Mouse (Mus musculus): ENCODE results near the gene Mageb3. TPM values are rescaled to one million over a fixed set of nuclear protein-coding genes. Genes with fewer than 3 reads are reported as not detected.

The Mageb3 gene
- polyA plus RNA-seq, 1 experiment from 2014 or later = 0.17 TPM

DNA sequence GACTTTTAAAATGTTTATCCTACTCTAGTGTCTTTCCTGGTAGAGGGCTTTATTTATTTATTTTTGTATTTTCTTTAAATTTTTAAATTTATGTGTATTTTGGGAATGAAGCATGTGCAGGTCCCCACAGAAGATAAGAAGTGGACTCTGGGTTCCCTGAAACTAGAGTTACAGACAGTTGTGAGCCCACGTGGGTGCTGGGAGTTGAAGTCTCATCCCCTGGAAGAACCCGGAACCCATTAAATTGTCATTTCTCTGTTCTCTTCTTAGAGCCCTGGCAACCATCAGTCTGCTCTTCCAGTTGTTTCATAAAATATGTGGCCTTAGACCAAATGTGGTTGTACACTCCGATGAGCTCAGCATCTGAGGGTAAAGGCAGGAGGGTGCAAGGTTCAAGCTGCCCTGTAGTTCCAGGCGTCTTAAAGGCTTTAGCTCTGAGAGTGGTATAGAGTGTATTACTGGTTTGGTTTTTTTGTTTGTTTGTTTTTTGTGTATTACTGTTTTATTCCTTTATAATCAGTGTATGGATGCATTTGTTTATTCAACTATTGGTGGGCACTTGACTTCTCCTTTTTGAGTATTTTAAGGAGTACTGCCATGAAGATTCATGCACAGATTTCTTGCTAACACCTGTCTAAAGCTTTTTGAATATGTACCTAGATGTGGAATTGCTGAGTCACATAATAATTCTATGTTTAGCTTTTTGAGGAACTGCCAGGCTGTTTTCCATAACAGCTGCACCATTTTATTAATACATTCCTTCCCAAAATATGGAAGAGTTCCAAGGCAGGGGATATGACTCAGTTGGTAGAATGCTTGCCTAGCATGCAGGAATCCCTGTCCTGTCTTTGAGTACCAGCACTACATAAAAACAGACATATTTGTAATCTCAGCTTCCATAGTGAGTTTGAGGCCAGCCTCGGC, 39.6 kb downstream of the Mageb3 start:
- no peak for TF ChIP-seq CTCF (IDR thresholded peaks at IDR 0.05; ENCODE audit: low read depth)
- Histone ChIP-seq H3K27ac (no peak overlapping the region), H3K4me3 (replicated peaks; ENCODE audit: low read depth, low read length) (no peak overlapping the region), H3K36me3 (ENCODE audit: insufficient read depth, low read length) (peaks cover 13% of the 10 kb centered on the region; the same call in 1 of the 2 replicates), H3K4me2 (ENCODE audit: low read length) (no peak overlapping the region), H3K4me1 (replicated peaks; ENCODE audit: insufficient read depth, low read length) (no peaks in the 10 kb centered on the region), H3K9me3 (replicated peaks; ENCODE audit: low read length) (no peaks in the 10 kb centered on the region), H3K27me3 (ENCODE audit: insufficient read depth, low read length) (no peaks in the 10 kb centered on the region), H3K9ac (ENCODE audit: low read depth, low read length) (no peak overlapping the region)
- no peak for DNase-seq (ENCODE audit: low spot score)
- no peak for ATAC-seq (replicated peaks; ENCODE audit: low FRiP score, low read depth)
- 82% methylated on average over 5 of the region's 5 CpGs for WGBS

DNA sequence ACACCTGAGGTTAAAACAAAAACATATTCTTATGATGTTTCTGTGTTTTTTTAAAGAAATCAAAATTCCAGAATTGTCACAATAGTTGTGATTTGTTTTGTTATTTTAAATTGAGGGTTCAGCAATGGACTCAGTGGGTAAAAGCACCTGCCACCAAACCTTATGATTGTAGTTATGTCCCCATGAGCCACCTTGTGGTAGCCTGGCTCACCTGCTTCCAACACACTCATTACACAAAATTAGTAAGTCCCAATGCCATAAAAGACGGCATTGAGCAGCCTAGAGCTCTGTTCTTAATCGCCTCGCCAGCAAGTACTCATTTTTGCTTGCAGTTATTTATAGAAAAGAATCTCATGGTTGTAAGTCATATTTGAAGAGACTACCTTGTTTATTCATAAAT, 45.9 kb downstream of the Mageb3 start:
- Histone ChIP-seq H3K4me2 (ENCODE audit: low read length) (no peak overlapping the region), H3K27me3 (ENCODE audit: insufficient read depth, low read length) (no peaks in the 10 kb centered on the region), H3K27ac (no peak overlapping the region), H3K36me3 (ENCODE audit: insufficient read depth, low read length) (peaks cover 14% of the 10 kb centered on the region; the same call in 1 of the 2 replicates), H3K4me3 (replicated peaks; ENCODE audit: low read depth, low read length) (no peak overlapping the region), H3K4me1 (replicated peaks; ENCODE audit: insufficient read depth, low read length) (no peaks in the 10 kb centered on the region), H3K9ac (ENCODE audit: low read depth, low read length) (no peak overlapping the region), H3K9me3 (replicated peaks; ENCODE audit: low read length) (no peaks in the 10 kb centered on the region)
- TF ChIP-seq CTCF (IDR thresholded peaks at IDR 0.05; ENCODE audit: low read depth) = peak; percentile 53
- DNase-seq (ENCODE audit: low spot score) (no peak), ATAC-seq (replicated peaks; ENCODE audit: low FRiP score, low read depth) (no peak)
- 85% methylated on average over 3 of the region's 3 CpGs for WGBS

Other genes with a start within 250 kb of the Mageb3 start
- gene Frmd5, start 149.0 kb downstream of the Mageb3 start, polyA plus RNA-seq (2015; fragmentation: Nextera tagmentation; extraction: Ambion mirVana) = 0.37 and 0.42 TPM in 2 replicates
- gene Casc4, start 89.1 kb downstream of the Mageb3 start, polyA plus RNA-seq (2015; fragmentation: Nextera tagmentation; extraction: Ambion mirVana) = 21.3 and 23.2 TPM in 2 replicates
- 38.9 and 40.8 TPM in 2 replicates for gene Ctdspl2, start 91 bp downstream of the Mageb3 start, polyA plus RNA-seq (2015; fragmentation: Nextera tagmentation; extraction: Ambion mirVana)
- 11.1 and 11.8 TPM in 2 replicates for gene Eif3j1, start 72.5 kb upstream of the Mageb3 start, polyA plus RNA-seq (2015; fragmentation: Nextera tagmentation; extraction: Ambion mirVana)
- gene Spg11, start 162.3 kb upstream of the Mageb3 start, polyA plus RNA-seq (2015; fragmentation: Nextera tagmentation; extraction: Ambion mirVana) = 6.0 TPM in 2 replicates
- 437 and 500 TPM in 2 replicates for gene B2m, start 191.6 kb upstream of the Mageb3 start, polyA plus RNA-seq (2015; fragmentation: Nextera tagmentation; extraction: Ambion mirVana)
- gene Trim69, start 204.6 kb upstream of the Mageb3 start, polyA plus RNA-seq (2015; fragmentation: Nextera tagmentation; extraction: Ambion mirVana) = not detected in 2 replicates
- gene Patl2, start 230.1 kb upstream of the Mageb3 start, polyA plus RNA-seq (2015; fragmentation: Nextera tagmentation; extraction: Ambion mirVana) = 0.04 and 0.06 TPM in 2 replicates
- gene Terb2, start 230.2 kb upstream of the Mageb3 start, polyA plus RNA-seq (2015; fragmentation: Nextera tagmentation; extraction: Ambion mirVana) = not detected in 2 replicates

All from kidney, postnatal 0 days (tissue).